Mouse (Mus musculus): ENCODE data around the gene Aaed1.

DNA sequence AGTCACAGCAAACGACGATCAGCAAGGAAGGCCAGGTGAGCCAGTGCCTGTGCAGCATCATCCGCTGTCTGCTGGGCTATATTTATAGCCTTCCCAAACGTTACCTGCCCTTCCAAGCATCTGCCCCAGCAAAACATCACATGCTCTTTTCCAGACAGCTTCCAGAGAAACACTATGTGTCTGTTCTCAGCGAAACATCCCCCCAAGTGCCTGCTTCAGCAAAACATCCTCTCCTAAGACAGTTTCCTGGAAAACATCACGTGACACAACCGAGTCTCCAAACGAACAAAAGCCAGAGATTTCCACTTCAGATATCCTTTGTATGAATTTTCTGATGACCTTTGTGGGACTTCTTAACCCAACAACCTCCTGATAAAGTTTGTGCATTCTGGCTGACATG lies 7.8 kb upstream of the Aaed1 start:
- no peak for TF ChIP-seq CTCF (conservative IDR thresholded peaks at IDR 0.05; ENCODE audit: insufficient read depth, insufficient read length, low read depth, low read length)
- TF ChIP-seq POLR2A (IDR thresholded peaks at IDR 0.05; ENCODE audit: low read depth, low read length): no peak

Data from kidney, adult 2 months (tissue).